Mouse (Mus musculus): ENCODE measurements at regions not wholly inside any gene's neighbourhood (a gene's known extent, or its start where the extent isn't known, plus 50 kb on each side); places are given as distances from the start of the nearest gene placed in this dataset.
A peak's percentile ranks its signal among the peaks of the same experiment; 100 is the strongest.
"Not testable (repeated sequence)": the region's sequence is repeated elsewhere in the genome, so short reads cannot be mapped to it uniquely, and the experiment has no call there.

GRCm38 (mm10) chr5:133885016-133885415, 214.5 kb upstream of the Castor2 start:
- 24% methylated on average over 6 of the region's 6 CpGs for WGBS
- H3K27me3 ChIP-seq (ENCODE audit: control insufficient read depth, insufficient read depth, low read length), result no peaks in the 10 kb centered on the region
- H3K27ac ChIP-seq (ENCODE audit: low read length), result no peak overlapping the region
- H3K4me3 ChIP-seq (ENCODE audit: low read depth, low read length), result no peak overlapping the region
- no peaks in the 10 kb centered on the region for H3K9me3 ChIP-seq (ENCODE audit: control insufficient read depth, low read depth, low read length)
- no peak overlapping the region for H3K9ac ChIP-seq (replicated peaks; ENCODE audit: low read depth, low read length)
- no peak overlapping the region for H3K4me2 ChIP-seq (replicated peaks; ENCODE audit: low read depth, low read length)
- no peaks in the 10 kb centered on the region for H3K36me3 ChIP-seq (ENCODE audit: control insufficient read depth, insufficient read depth, low read length)
- 0 out of 2 replicates have a peak, but pooled peaks cover 5% of the 10 kb centered on the region for H3K4me1 ChIP-seq (ENCODE audit: control insufficient read depth, insufficient read depth, low read length)
- ATAC-seq (ENCODE audit: insufficient number of reproducible peaks, insufficient read depth, low FRiP score, low read depth), result peak; percentile 65; the same call in 1 of the 2 replicates

DNA sequence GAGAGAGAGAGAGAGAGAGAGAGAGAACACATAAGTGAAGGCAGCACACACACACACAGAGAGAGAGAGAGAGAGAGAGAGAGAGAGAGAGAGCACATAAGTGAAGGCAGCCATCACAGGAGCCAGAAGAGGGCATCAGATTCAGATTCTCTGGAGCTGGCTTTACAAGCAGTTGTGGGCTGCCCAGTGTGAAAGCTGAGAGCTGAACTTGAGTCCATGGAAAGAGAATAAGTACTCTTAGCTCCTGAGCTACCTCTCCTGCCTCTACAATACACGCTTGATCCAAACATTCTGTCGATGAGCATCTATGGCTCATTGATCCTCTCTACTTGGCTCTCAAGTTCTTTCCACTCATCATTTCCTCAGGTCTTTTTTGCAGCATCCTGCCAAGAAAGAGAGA, 214.9 kb upstream of the Castor2 start:
- no peaks in the 10 kb centered on the region for H3K9me3 ChIP-seq (ENCODE audit: control insufficient read depth, low read depth, low read length)
- H3K27me3 ChIP-seq (ENCODE audit: control insufficient read depth, insufficient read depth, low read length), result no peaks in the 10 kb centered on the region
- no peak overlapping the region for H3K4me3 ChIP-seq (ENCODE audit: low read depth, low read length)
- no peak overlapping the region for H3K9ac ChIP-seq (replicated peaks; ENCODE audit: low read depth, low read length)
- H3K4me1 ChIP-seq (ENCODE audit: control insufficient read depth, insufficient read depth, low read length), result 0 out of 2 replicates have a peak, but pooled peaks cover 5% of the 10 kb centered on the region
- ATAC-seq (ENCODE audit: insufficient number of reproducible peaks, insufficient read depth, low FRiP score, low read depth), result no peak
- WGBS, result 53% methylated on average over 2 of the region's 2 CpGs
- no peaks in the 10 kb centered on the region for H3K36me3 ChIP-seq (ENCODE audit: control insufficient read depth, insufficient read depth, low read length)
- no peak overlapping the region for H3K4me2 ChIP-seq (replicated peaks; ENCODE audit: low read depth, low read length)
- no peak overlapping the region for H3K27ac ChIP-seq (ENCODE audit: low read length)

GRCm38 (mm10) chr5:133844483-133844882, 255.0 kb upstream of the Castor2 start:
- no peaks in the 10 kb centered on the region for H3K9me3 ChIP-seq (ENCODE audit: control insufficient read depth, low read depth, low read length)
- WGBS, result 73% methylated on average over 10 of the region's 10 CpGs

GRCm38 (mm10) chr5:133842059-133842706, 257.3 kb upstream of the Castor2 start:
- H3K27ac ChIP-seq (ENCODE audit: low read length); H3K9ac ChIP-seq (replicated peaks; ENCODE audit: low read depth, low read length); H3K36me3 ChIP-seq (ENCODE audit: control insufficient read depth, insufficient read depth, low read length); H3K4me2 ChIP-seq (replicated peaks; ENCODE audit: low read depth, low read length); H3K4me3 ChIP-seq (ENCODE audit: low read depth, low read length); H3K27me3 ChIP-seq (ENCODE audit: control insufficient read depth, insufficient read depth, low read length); H3K9me3 ChIP-seq (ENCODE audit: control insufficient read depth, low read depth, low read length); H3K4me1 ChIP-seq (ENCODE audit: control insufficient read depth, insufficient read depth, low read length): not testable (repeated sequence)
- 0 out of 2 replicates have a peak, but pooled peaks have one; percentile 28 for ATAC-seq (ENCODE audit: insufficient number of reproducible peaks, insufficient read depth, low FRiP score, low read depth)
- WGBS, result 52% methylated on average over 17 of the region's 42 CpGs

More at GRCm38 (mm10) chr5:133844483-133844882, 255.0 kb upstream of the Castor2 start:
- no peak overlapping the region for H3K27ac ChIP-seq (ENCODE audit: low read length)
- no peak overlapping the region for H3K9ac ChIP-seq (replicated peaks; ENCODE audit: low read depth, low read length)
- ATAC-seq (ENCODE audit: insufficient number of reproducible peaks, insufficient read depth, low FRiP score, low read depth), result no peak
- H3K36me3 ChIP-seq (ENCODE audit: control insufficient read depth, insufficient read depth, low read length), result no peaks in the 10 kb centered on the region
- no peaks in the 10 kb centered on the region for H3K27me3 ChIP-seq (ENCODE audit: control insufficient read depth, insufficient read depth, low read length)
- H3K4me1 ChIP-seq (ENCODE audit: control insufficient read depth, insufficient read depth, low read length), result no peaks in the 10 kb centered on the region
- H3K4me2 ChIP-seq (replicated peaks; ENCODE audit: low read depth, low read length), result no peak overlapping the region
- no peak overlapping the region for H3K4me3 ChIP-seq (ENCODE audit: low read depth, low read length)

DNA sequence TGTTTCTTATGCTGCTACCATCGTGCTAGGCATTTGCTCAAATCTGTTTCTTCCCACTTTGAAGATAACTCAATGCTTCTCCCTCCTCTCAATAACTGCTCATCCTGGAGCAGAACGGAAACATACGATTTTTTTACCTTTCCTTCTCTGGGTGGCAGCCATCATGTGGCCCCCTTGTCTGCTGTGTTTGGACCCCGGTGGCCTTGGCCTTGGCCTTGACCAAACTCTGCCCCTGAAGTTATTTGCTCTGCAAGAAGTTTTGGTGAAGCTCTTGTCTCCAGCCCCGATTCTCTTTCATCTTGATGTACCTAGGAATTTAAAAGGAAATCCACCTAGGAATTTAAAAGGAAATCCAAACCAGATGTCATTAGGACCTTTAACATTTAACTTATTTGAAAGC, 261.2 kb upstream of the Castor2 start:
- Histone ChIP-seq H3K4me2 (replicated peaks; ENCODE audit: low read depth, low read length) (no peak overlapping the region), H3K27me3 (ENCODE audit: control insufficient read depth, insufficient read depth, low read length) (no peaks in the 10 kb centered on the region), H3K27ac (ENCODE audit: low read length) (no peak overlapping the region), H3K9ac (replicated peaks; ENCODE audit: low read depth, low read length) (no peak overlapping the region), H3K9me3 (ENCODE audit: control insufficient read depth, low read depth, low read length) (no peaks in the 10 kb centered on the region), H3K36me3 (ENCODE audit: control insufficient read depth, insufficient read depth, low read length) (no peaks in the 10 kb centered on the region), H3K4me3 (ENCODE audit: low read depth, low read length) (no peak overlapping the region), H3K4me1 (ENCODE audit: control insufficient read depth, insufficient read depth, low read length) (no peaks in the 10 kb centered on the region)
- no peak for ATAC-seq (ENCODE audit: insufficient number of reproducible peaks, insufficient read depth, low FRiP score, low read depth)
- WGBS, result 81% methylated on average over 5 of the region's 5 CpGs

- Histone ChIP-seq H3K9ac (replicated peaks; ENCODE audit: low read depth, low read length) (no peak overlapping the region), H3K4me2 (replicated peaks; ENCODE audit: low read depth, low read length) (no peak overlapping the region), H3K4me3 (ENCODE audit: low read depth, low read length) (no peak overlapping the region), H3K27ac (ENCODE audit: low read length) (no peak overlapping the region), H3K9me3 (ENCODE audit: control insufficient read depth, low read depth, low read length) (no peaks in the 10 kb centered on the region), H3K36me3 (ENCODE audit: control insufficient read depth, insufficient read depth, low read length) (no peaks in the 10 kb centered on the region), H3K27me3 (ENCODE audit: control insufficient read depth, insufficient read depth, low read length) (no peaks in the 10 kb centered on the region), H3K4me1 (ENCODE audit: control insufficient read depth, insufficient read depth, low read length) (no peaks in the 10 kb centered on the region)
- WGBS, result 88% methylated on average over 7 of the region's 7 CpGs
- no peak for ATAC-seq (ENCODE audit: insufficient number of reproducible peaks, insufficient read depth, low FRiP score, low read depth)
Observed at GRCm38 (mm10) chr5:133833217-133833616, 266.3 kb upstream of the Castor2 start.

DNA sequence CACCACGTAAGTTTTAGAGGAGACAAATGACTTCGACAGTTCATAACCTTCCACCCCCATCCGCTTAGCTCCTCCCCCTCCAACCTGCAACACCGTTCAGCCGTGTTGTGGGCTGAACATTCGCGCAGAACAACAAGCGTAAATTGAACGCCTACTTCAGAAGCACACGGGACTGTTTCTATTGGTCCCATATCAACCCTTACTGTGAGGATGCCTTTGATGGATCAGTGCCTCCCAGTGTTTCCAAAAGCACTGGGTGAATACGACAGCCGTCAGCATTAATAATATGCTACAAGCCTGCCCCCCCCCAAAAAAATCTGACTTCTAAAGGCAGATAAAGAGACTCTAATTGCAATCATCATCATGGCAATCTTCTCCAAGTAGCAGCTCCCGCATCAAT, 271.3 kb upstream of the Castor2 start:
- H3K27me3 ChIP-seq (ENCODE audit: control insufficient read depth, insufficient read depth, low read length), result no peaks in the 10 kb centered on the region
- no peak overlapping the region for H3K9ac ChIP-seq (replicated peaks; ENCODE audit: low read depth, low read length)
- no peak overlapping the region for H3K4me2 ChIP-seq (replicated peaks; ENCODE audit: low read depth, low read length)
- H3K9me3 ChIP-seq (ENCODE audit: control insufficient read depth, low read depth, low read length), result no peaks in the 10 kb centered on the region
- no peaks in the 10 kb centered on the region for H3K4me1 ChIP-seq (ENCODE audit: control insufficient read depth, insufficient read depth, low read length)
- no peak overlapping the region for H3K27ac ChIP-seq (ENCODE audit: low read length)
- 93% methylated on average over 13 of the region's 13 CpGs for WGBS
- H3K4me3 ChIP-seq (ENCODE audit: low read depth, low read length), result no peak overlapping the region
- no peaks in the 10 kb centered on the region for H3K36me3 ChIP-seq (ENCODE audit: control insufficient read depth, insufficient read depth, low read length)
- ATAC-seq (ENCODE audit: insufficient number of reproducible peaks, insufficient read depth, low FRiP score, low read depth), result no peak

DNA sequence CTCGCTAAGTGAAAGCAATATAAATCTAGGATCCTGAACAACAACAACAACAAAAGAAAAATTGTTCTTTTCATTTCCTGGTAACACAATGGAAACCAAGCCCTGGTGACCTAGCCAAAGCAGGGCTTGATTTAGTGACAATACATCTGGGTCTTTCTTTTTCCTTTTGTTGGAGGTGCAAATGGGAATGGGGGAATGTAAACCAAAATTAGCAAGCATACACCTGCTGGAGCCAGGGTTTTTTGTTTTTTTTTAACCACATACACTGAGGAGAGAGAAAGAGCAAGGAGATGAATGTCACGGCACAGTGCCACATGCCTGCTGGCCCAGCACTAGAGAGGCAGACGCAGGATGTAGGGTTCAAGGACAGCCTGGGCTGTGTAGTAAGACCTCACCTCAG, 275.6 kb upstream of the Castor2 start:
- Histone ChIP-seq H3K4me2 (replicated peaks; ENCODE audit: low read depth, low read length) (no peak overlapping the region), H3K27ac (ENCODE audit: low read length) (no peak overlapping the region), H3K9me3 (ENCODE audit: control insufficient read depth, low read depth, low read length) (no peaks in the 10 kb centered on the region), H3K36me3 (ENCODE audit: control insufficient read depth, insufficient read depth, low read length) (no peaks in the 10 kb centered on the region), H3K4me3 (ENCODE audit: low read depth, low read length) (no peak overlapping the region), H3K27me3 (ENCODE audit: control insufficient read depth, insufficient read depth, low read length) (no peaks in the 10 kb centered on the region), H3K4me1 (ENCODE audit: control insufficient read depth, insufficient read depth, low read length) (no peaks in the 10 kb centered on the region), H3K9ac (replicated peaks; ENCODE audit: low read depth, low read length) (no peak overlapping the region)
- ATAC-seq (ENCODE audit: insufficient number of reproducible peaks, insufficient read depth, low FRiP score, low read depth), result no peak
- WGBS, result 76% methylated on average over 3 of the region's 3 CpGs

DNA sequence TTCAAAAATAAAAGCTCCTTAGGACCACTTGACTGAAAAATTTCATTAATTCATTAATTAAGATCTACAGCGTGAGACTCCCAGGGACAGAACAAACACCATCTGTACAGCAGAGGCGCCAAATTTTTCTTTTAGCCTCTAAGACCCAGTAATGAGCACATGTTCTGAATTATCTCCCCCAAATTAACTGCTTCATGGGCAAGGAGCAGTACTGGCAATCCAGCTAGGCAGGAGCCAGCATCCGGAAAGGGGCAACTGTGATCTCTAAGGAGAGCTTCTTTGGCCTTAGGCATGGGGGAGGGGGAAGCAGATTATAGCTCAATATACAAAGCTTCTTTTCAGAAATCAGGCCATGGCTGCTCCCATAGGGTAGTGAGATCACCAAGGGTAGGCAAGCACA, 278.2 kb upstream of the Castor2 start:
- WGBS, result 83% methylated on average over 3 of the region's 3 CpGs
- Histone ChIP-seq H3K36me3 (ENCODE audit: control insufficient read depth, insufficient read depth, low read length) (no peaks in the 10 kb centered on the region), H3K4me2 (replicated peaks; ENCODE audit: low read depth, low read length) (no peak overlapping the region), H3K27ac (ENCODE audit: low read length) (no peak overlapping the region), H3K4me3 (ENCODE audit: low read depth, low read length) (no peak overlapping the region), H3K9ac (replicated peaks; ENCODE audit: low read depth, low read length) (no peak overlapping the region), H3K4me1 (ENCODE audit: control insufficient read depth, insufficient read depth, low read length) (no peaks in the 10 kb centered on the region), H3K27me3 (ENCODE audit: control insufficient read depth, insufficient read depth, low read length) (no peaks in the 10 kb centered on the region), H3K9me3 (ENCODE audit: control insufficient read depth, low read depth, low read length) (no peaks in the 10 kb centered on the region)
- ATAC-seq (ENCODE audit: insufficient number of reproducible peaks, insufficient read depth, low FRiP score, low read depth), result no peak
